Mouse (Mus musculus) frontal cortex, postnatal 14 days (tissue): Measurements from ENCODE around the gene Fli1.
A peak's percentile ranks its signal among the peaks of the same experiment; 100 is the strongest.

Experiments
- DNase-seq, 2 experiments: peaks; one replicate each; pipeline ENCODE4 v3.0.0; 2022; ENCODE audit warnings: low spot score in 2 of 2

Fli1 gene

DNA sequence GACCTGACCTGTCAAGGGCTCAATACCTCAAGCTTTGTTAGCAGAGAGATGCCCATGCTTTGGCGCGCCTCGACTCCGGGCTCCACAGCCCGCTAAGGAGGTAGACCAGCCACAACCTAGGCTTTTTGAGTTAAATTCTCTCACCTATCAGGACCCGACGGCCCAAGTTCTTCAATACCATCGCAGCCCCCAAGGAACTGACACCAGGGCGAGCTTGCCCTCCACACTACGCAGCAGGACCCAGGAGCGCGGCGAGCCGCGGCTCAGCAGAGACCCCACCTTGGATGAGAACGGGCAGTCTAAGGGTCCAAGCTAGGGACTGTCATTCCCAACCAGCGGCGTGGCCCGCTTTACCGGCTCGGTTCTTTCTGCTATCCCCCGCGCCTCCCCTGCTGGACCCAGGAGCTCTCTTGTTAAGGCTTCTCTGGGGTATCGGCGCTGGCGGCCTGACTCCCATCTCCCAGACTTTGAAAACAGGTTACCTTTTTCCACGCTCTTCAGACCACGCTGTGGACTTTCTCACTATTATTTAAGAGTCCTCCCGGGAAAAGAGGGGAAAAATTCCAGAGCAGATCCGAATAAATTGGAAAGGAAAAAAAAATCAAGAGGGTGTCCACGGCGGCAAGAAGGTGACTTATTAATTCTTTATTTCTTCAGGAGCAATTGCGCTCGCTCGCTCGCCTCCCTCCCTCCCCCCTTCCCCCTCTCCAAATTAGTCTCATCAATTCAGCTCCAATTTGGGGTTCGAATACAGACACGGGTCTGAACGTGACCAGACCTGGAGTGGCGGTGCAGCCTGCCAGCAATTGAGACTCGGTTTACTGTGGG lies at the start of gene Fli1:
Gene Fli1 (minus strand): TSS at position 650 of the 828 bp plus-strand sequence.
- no peak for DNase-seq

DNA sequence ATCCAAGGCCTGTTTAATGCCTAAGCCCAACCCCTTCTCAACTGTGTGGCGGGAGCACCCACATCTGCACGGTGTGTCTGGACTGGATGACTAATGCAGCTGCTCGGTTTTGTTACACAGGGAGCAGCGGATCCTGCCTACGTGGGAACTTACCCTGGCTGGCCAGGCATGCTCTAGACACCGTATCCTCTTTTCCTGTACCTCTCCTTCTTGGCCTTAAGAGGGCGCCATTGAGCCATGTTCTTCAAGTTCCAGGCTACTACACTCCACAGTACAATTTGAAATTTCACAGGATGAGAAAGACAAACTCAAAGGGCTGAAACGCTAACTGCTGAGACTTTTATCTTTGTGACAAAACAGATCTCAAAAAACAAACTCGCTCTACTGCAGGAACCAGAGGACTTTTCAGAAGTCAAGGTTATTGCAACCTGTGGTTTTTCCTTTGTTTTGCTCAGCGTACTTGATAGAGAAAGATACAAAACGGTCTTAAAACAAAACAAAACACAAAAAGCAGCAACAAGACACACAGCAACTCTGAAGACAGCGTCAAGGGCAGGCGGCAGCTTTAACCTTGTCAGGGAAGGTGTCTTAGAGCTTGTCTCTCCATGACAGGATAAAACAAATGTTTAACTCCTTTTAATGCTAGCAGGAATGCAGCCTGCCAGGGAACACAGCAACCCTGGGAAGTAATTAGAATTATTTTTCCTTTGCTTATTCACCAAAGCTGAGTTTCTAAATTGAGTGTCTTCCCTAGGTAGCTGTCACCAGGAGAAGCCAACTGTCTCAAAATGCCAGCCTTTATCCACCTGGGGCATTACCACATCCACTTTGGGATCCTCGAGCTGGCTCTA lies 49.3 kb upstream of the Fli1 start:
- peak; percentile 38 to 56 for DNase-seq

- no peak for DNase-seq
Measured at GRCm38 (mm10) chr9:32590571-32590970, 47.9 kb upstream of the Fli1 start.

- DNase-seq, result peak; percentile 55 to 81
Measured at GRCm38 (mm10) chr9:32589900-32590299, 47.2 kb upstream of the Fli1 start.

- DNase-seq, result no peak
Measured at GRCm38 (mm10) chr9:32585357-32585756, 42.7 kb upstream of the Fli1 start.

GRCm38 (mm10) chr9:32583905-32584304 lies 41.2 kb upstream of the Fli1 start:
- no peak for DNase-seq

GRCm38 (mm10) chr9:32581851-32582573 lies 39.4 kb upstream of the Fli1 start:
- DNase-seq, result no peak

DNA sequence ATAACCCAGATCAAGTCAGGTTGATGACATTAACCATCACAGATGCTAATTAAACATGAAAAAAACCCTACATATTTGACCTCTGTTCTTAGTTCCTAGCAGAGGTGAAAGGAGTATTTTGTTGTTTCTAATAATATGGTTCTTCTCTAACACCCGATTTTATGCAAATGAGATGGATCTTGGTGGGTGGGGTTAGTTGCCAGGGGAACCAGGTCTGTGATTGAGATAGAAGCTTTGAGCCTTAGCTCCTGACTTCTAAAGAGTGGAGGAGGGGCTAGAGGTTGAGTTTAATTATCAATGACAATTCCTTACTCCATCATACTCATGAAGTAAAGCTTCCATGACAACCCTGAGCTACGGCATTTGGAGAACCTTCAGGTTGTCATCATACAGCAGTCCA lies 35.8 kb upstream of the Fli1 start:
- DNase-seq, result no peak

DNA sequence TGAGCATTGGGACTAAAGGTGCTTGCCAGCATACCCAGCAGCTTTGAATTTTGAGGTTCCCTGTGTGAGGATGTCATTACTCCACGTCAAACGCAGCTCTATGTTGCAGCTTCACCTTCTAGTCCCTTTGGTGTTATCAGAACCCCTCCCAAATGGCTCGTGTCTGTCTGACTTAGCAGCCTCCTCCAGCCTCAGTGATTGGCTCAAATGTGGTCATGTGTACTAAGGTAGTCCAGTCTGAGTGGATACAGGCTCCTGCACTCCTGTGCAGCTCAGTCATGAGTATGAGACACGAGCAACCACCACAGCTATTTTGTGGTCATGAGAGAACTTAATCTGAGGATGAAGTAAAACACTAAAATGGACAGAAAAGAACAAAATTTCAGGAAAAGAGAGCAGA lies 31.0 kb upstream of the Fli1 start:
- no peak for DNase-seq

DNA sequence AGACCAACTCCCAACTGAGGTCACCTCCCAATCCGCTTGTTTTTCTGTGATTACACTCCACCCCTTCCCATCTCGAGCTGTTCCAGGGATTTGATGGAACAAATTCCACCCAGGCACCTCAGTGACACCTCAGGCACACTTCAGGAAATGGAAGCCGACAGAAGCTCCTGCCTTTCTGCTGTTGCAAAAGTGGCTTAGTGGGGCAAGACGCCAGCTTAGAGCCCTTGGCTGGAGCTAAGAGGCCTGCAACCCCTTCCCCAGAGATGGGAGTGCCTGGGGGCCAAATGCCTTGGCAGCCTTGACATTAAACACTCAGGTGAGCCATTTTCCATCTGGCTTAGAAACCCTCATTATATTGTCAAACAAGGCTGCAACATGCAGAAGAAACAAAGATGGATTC lies 29.0 kb upstream of the Fli1 start:
- DNase-seq, result no peak

DNA sequence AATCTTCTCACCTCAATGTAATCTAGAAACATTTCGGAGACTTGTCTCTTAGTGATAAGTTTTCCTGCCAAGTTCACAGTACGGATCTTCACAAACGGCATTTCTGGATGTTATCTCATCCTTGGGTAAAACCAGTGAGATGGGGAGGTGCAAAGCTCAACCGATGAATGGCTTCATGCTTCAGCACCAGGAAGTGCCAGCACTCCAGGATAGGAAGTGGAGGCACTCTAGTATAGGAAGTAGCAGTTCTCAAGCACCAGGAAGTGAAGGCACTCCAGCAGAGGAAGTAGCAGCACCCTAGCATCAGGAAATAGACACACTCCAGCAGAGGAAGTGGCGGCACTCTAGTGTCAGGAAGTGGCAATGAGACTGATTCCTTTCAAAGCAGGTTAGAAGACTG lies 27.9 kb upstream of the Fli1 start:
- no peak for DNase-seq

GRCm38 (mm10) chr9:32569261-32569660 lies 26.6 kb upstream of the Fli1 start:
- DNase-seq, result no peak

GRCm38 (mm10) chr9:32567603-32568002 lies 24.9 kb upstream of the Fli1 start:
- DNase-seq, result no peak

GRCm38 (mm10) chr9:32565309-32565708 lies 22.6 kb upstream of the Fli1 start:
- DNase-seq, result no peak

GRCm38 (mm10) chr9:32562837-32563236 lies 20.2 kb upstream of the Fli1 start:
- no peak for DNase-seq

DNA sequence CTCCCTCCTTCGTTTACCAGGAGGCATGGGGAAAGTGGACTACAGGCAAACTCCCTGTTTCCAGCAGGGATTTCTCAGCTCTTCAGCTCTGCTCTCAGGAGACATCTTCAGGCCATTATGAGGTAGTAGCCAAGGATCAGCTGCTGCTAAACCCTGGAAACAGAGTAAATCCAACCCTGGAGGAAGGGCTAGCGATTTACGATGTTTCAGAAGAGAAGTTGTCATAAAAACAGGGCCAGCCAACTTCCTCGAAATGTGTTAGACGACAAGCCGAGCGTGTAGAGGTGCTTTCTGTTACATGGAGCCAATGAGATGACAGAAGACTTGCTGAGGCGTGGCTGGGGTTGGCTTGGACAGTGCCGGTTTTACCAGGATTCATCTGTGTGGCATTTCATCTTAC lies 19.7 kb upstream of the Fli1 start:
- DNase-seq, result no peak

DNA sequence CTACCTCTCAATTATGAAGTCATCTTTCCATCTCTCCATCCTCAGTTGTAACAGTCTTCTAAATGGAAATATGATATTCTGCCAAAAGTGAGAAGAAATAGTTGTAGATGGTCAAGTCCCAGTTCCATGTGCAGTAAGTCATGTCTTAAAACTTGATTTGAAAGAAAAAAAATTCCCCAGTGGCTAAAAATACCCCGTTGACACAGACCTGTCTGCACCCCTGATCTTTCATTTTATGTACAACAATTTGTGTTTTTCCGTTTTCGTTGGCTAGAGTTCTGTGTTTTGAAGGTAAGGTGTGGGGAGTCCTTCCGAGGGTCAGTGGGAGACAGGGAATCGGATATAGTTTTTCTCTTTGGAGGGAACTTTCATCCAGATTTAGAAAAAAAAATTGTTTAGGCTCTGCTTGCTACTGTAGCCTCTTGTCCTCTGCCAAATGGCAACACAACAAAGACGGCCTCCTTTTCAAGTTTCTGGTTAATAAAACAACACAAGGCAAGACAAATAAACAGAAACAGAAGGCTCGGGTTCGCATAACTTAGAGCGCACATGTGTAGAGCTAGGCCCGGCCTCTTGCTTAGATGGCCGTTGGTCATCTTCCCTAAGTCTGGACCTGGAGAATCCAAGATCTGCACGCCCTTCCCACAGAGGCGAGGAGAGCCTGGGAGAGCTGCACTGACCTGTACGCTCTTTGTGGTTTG lies 18.7 kb upstream of the Fli1 start:
- no peak for DNase-seq

- no peak for DNase-seq
Measured at GRCm38 (mm10) chr9:32559859-32560258, 17.2 kb upstream of the Fli1 start.

DNA sequence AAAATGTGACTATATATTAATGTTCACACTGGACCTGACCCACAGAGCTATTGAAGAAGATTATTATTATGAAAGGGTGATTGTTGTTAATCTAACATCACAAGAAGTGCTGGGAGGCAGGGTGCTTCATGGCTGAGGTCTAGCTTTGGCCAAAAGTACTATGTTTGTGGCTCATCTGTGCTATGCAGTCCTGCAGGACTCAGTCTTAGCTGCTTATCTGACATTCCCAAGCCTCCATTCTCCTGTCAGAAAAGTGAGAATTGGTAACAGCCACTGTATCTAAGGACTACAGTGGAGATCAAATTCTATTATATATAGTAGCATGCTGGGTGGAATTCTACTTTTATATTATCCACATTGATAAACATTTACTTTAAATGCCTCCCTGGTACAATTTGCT lies 16.8 kb upstream of the Fli1 start:
- no peak for DNase-seq

- no peak for DNase-seq
Measured at GRCm38 (mm10) chr9:32556313-32556712, 13.7 kb upstream of the Fli1 start.

- DNase-seq, result no peak
Measured at GRCm38 (mm10) chr9:32555279-32555678, 12.6 kb upstream of the Fli1 start.

GRCm38 (mm10) chr9:32550541-32550940 lies 7.9 kb upstream of the Fli1 start:
- DNase-seq, result no peak
